Mouse (Mus musculus) myocyte (in vitro differentiated cells): ENCODE results near the gene Gtf3c4.

Experiments
- E2F4 ChIP-seq: IDR thresholded peaks from one replicate; pipeline ENCODE4 v1.6.1; 2011; ENCODE audit warnings: mild to moderate bottlenecking, control low read depth, moderate library complexity; ENCODE audit not compliant: insufficient read depth
- POLR2A ChIP-seq: IDR thresholded peaks from one replicate; pipeline ENCODE4 v1.6.1; 2011; ENCODE audit warnings: low read depth, mild to moderate bottlenecking, control low read depth, moderate library complexity; ENCODE audit not compliant: insufficient read length
- POLR2AphosphoS2 ChIP-seq: IDR thresholded peaks from one replicate; pipeline ENCODE4 v1.6.1; 2011; ENCODE audit warnings: low read depth, control low read depth; ENCODE audit not compliant: insufficient read length
- SRF ChIP-seq: IDR thresholded peaks from one replicate; pipeline ENCODE4 v1.6.1; 2011; ENCODE audit warnings: low read depth; ENCODE audit not compliant: control insufficient read depth, insufficient read length
- USF1 ChIP-seq: IDR thresholded peaks from one replicate; pipeline ENCODE4 v1.6.1; 2011; ENCODE audit warnings: low read depth, mild to moderate bottlenecking, control low read depth, moderate library complexity

GRCm38 (mm10) chr2:28836181-28836940 lies 3.8 kb downstream of the Gtf3c4 start:
- no peak for TF ChIP-seq USF1
- no peak for TF ChIP-seq POLR2A
- no peak for TF ChIP-seq SRF
- TF ChIP-seq E2F4: no peak
- TF ChIP-seq POLR2AphosphoS2: no peak
